Mouse (Mus musculus) MEL (cell line): ENCODE results near the gene Perp.

Source experiments
- CHD1 ChIP-seq: IDR thresholded peaks from 2 replicates; pipeline ENCODE4 v1.6.1; 2012; ENCODE audit warnings: low read depth, mild to moderate bottlenecking, inconsistent platforms, low read length, improper control_type of control experiment
- CTCF ChIP-seq, 3 experiments: IDR thresholded peaks in 2 of 3; conservative IDR thresholded peaks in 1 of 3; 2 replicates each; pipeline ENCODE4 v1.5.1; 2011 to 2012; ENCODE audit warnings: low read length in 3 of 3, low read depth in 2 of 3, mild to moderate bottlenecking in 2 of 3, improper control_type of control experiment in 1 of 3, inconsistent platforms in 1 of 3, mixed read lengths in 1 of 3, moderate library complexity in 1 of 3; ENCODE audit not compliant: control insufficient read depth in 1 of 3, insufficient read depth in 1 of 3, poor library complexity in 1 of 3, severe bottlenecking in 1 of 3
- MAX ChIP-seq: IDR thresholded peaks from 2 replicates; pipeline ENCODE4 v1.6.1; 2011; ENCODE audit warnings: low read length, improper control_type of control experiment
- MYB ChIP-seq: IDR thresholded peaks from 2 replicates; pipeline ENCODE4 v1.6.1; 2011; ENCODE audit warnings: mild to moderate bottlenecking, low read depth, low read length, improper control_type of control experiment
- MYC ChIP-seq: IDR thresholded peaks from 2 replicates; pipeline ENCODE4 v1.6.1; 2011; ENCODE audit warnings: low read depth, mild to moderate bottlenecking, low read length, improper control_type of control experiment, moderate library complexity
- NRF1 ChIP-seq: IDR thresholded peaks from 2 replicates; pipeline ENCODE4 v1.6.1; 2014; ENCODE audit warnings: low read depth, mild to moderate bottlenecking, inconsistent platforms, low read length, improper control_type of control experiment, moderate library complexity; ENCODE audit not compliant: poor library complexity, insufficient read depth, severe bottlenecking
- POLR2A ChIP-seq, 2 experiments: IDR thresholded peaks; 2 replicates each; pipeline ENCODE4 v1.6.1; 2011 to 2012; ENCODE audit warnings: low read length in 2 of 2, mild to moderate bottlenecking in 2 of 2, control low read depth in 1 of 2, improper control_type of control experiment in 1 of 2, low read depth in 1 of 2, moderate library complexity in 1 of 2; ENCODE audit not compliant: control insufficient read depth in 1 of 2, insufficient read depth in 1 of 2, poor library complexity in 1 of 2
- USF2 ChIP-seq, 2 experiments: IDR thresholded peaks; 2 replicates each; pipeline ENCODE4 v1.6.1; 2011 to 2012; ENCODE audit warnings: improper control_type of control experiment in 2 of 2, low read length in 2 of 2, borderline replicate concordance in 1 of 2, inconsistent platforms in 1 of 2, low read depth in 1 of 2, mild to moderate bottlenecking in 1 of 2; ENCODE audit not compliant: insufficient read depth in 1 of 2
- ZC3H11A ChIP-seq: IDR thresholded peaks from 2 replicates; pipeline ENCODE4 v1.6.1; 2012; ENCODE audit warnings: low read depth, mild to moderate bottlenecking, inconsistent platforms, low read length, improper control_type of control experiment
- ZMIZ1 ChIP-seq: IDR thresholded peaks from 2 replicates; pipeline ENCODE4 v1.6.1; 2012; ENCODE audit warnings: low read depth, mild to moderate bottlenecking, inconsistent platforms, low read length, improper control_type of control experiment, moderate library complexity

- TF ChIP-seq USF2 (IDR thresholded peaks at IDR 0.05; ENCODE audit: borderline replicate concordance in 1 of 2, insufficient read depth in 1 of 2, low read depth in 1 of 2, low read length in 2 of 2) (no peak), MAX (no peak), ZMIZ1 (no peak), CHD1 (no peak), MYC (no peak), POLR2A (IDR thresholded peaks at IDR 0.05; ENCODE audit: control insufficient read depth in 1 of 2, insufficient read depth in 1 of 2, low read depth in 1 of 2, low read length in 2 of 2, poor library complexity in 1 of 2) (no peak), ZC3H11A (no peak), NRF1 (no peak), MYB (no peak), CTCF (IDR thresholded peaks at IDR 0.05 in 2 of 3, conservative IDR thresholded peaks at IDR 0.05 in 1 of 3; ENCODE audit: control insufficient read depth in 1 of 3, insufficient read depth in 1 of 3, low read depth in 2 of 3, low read length in 3 of 3, poor library complexity in 1 of 3, severe bottlenecking in 1 of 3) (no peak)
Observed at GRCm38 (mm10) chr10:18892102-18892501, 47.3 kb downstream of the Perp start.
